Mouse (Mus musculus): ENCODE results near the gene Cdh13. TPM values are rescaled to one million over a fixed set of nuclear protein-coding genes. Genes with fewer than 3 reads are reported as not detected.

Gene Cdh13
- polyA plus RNA-seq, 1 experiment from 2014 or later: 14.4 TPM

GRCm38 (mm10) chr8:119196486-119197150, 913.1 kb downstream of the Cdh13 start:
- Histone ChIP-seq H3K9me3 (no peaks in the 10 kb centered on the region), H3K27ac (no peak overlapping the region), H3K36me3 (no peaks in the 10 kb centered on the region), H3K4me1 (no peaks in the 10 kb centered on the region), H3K4me3 (no peak overlapping the region), H3K27me3 (ENCODE audit: insufficient read depth, poor library complexity, severe bottlenecking) (no peaks in the 10 kb centered on the region)
- no peak for DNase-seq (ENCODE audit: low spot score)
- 82% methylated on average over 10 of the region's 10 CpGs for WGBS

GRCm38 (mm10) chr8:119208567-119208966, 925.0 kb downstream of the Cdh13 start:
- Histone ChIP-seq H3K4me1 (no peaks in the 10 kb centered on the region), H3K27ac (no peak overlapping the region), H3K4me3 (no peak overlapping the region), H3K36me3 (no peaks in the 10 kb centered on the region), H3K27me3 (ENCODE audit: insufficient read depth, poor library complexity, severe bottlenecking) (no peaks in the 10 kb centered on the region), H3K9me3 (no peaks in the 10 kb centered on the region)
- WGBS: 89% methylated on average over 9 of the region's 9 CpGs
- no peak for DNase-seq (ENCODE audit: low spot score)

GRCm38 (mm10) chr8:119224547-119224946, 941.0 kb downstream of the Cdh13 start:
- Histone ChIP-seq H3K4me1 (no peaks in the 10 kb centered on the region), H3K9me3 (no peaks in the 10 kb centered on the region), H3K27me3 (ENCODE audit: insufficient read depth, poor library complexity, severe bottlenecking) (no peaks in the 10 kb centered on the region), H3K36me3 (no peaks in the 10 kb centered on the region), H3K27ac (no peak overlapping the region), H3K4me3 (no peak overlapping the region)
- WGBS: 8% methylated on average over 1 of the region's 1 CpGs
- DNase-seq (ENCODE audit: low spot score): no peak

- H3K27ac ChIP-seq: no peak overlapping the region
- H3K27me3 ChIP-seq (ENCODE audit: insufficient read depth, poor library complexity, severe bottlenecking): no peaks in the 10 kb centered on the region
- H3K9me3 ChIP-seq: no peaks in the 10 kb centered on the region
- no peak for DNase-seq (ENCODE audit: low spot score)
- H3K36me3 ChIP-seq: no peaks in the 10 kb centered on the region
- H3K4me1 ChIP-seq: no peaks in the 10 kb centered on the region
- H3K4me3 ChIP-seq: no peak overlapping the region
- WGBS: 54% methylated on average over 4 of the region's 4 CpGs
These were observed 961.6 kb downstream of the Cdh13 start for GRCm38 (mm10) chr8:119245181-119245580.

- H3K9me3 ChIP-seq: no peaks in the 10 kb centered on the region
- H3K4me3 ChIP-seq: no peak overlapping the region
- no peak for DNase-seq (ENCODE audit: low spot score)
- H3K4me1 ChIP-seq: no peaks in the 10 kb centered on the region
- no peaks in the 10 kb centered on the region for H3K27me3 ChIP-seq (ENCODE audit: insufficient read depth, poor library complexity, severe bottlenecking)
- no peak overlapping the region for H3K27ac ChIP-seq
- WGBS: 63% methylated on average over 1 of the region's 1 CpGs
- no peaks in the 10 kb centered on the region for H3K36me3 ChIP-seq
These were observed 962.1 kb downstream of the Cdh13 start for GRCm38 (mm10) chr8:119245641-119246040.

GRCm38 (mm10) chr8:119254358-119254757, 970.8 kb downstream of the Cdh13 start:
- Histone ChIP-seq H3K9me3 (peaks cover 2% of the 10 kb centered on the region; the same call in 1 of the 2 replicates), H3K27ac (no peak overlapping the region), H3K4me3 (no peak overlapping the region), H3K36me3 (no peaks in the 10 kb centered on the region), H3K27me3 (ENCODE audit: insufficient read depth, poor library complexity, severe bottlenecking) (no peaks in the 10 kb centered on the region), H3K4me1 (no peaks in the 10 kb centered on the region)
- no peak for DNase-seq (ENCODE audit: low spot score)
- WGBS: 91% methylated on average over 3 of the region's 3 CpGs

GRCm38 (mm10) chr8:119258642-119259041, 975.1 kb downstream of the Cdh13 start:
- no peaks in the 10 kb centered on the region for H3K36me3 ChIP-seq
- no peak overlapping the region for H3K27ac ChIP-seq
- H3K4me1 ChIP-seq: no peaks in the 10 kb centered on the region
- WGBS: 35% methylated on average over 11 of the region's 11 CpGs
- no peaks in the 10 kb centered on the region for H3K27me3 ChIP-seq (ENCODE audit: insufficient read depth, poor library complexity, severe bottlenecking)
- H3K9me3 ChIP-seq: peaks cover 2% of the 10 kb centered on the region; the same call in 1 of the 2 replicates
- no peak for DNase-seq (ENCODE audit: low spot score)
- H3K4me3 ChIP-seq: no peak overlapping the region

GRCm38 (mm10) chr8:119263750-119264149, 980.2 kb downstream of the Cdh13 start:
- Histone ChIP-seq H3K4me1 (no peaks in the 10 kb centered on the region), H3K27me3 (ENCODE audit: insufficient read depth, poor library complexity, severe bottlenecking) (no peaks in the 10 kb centered on the region), H3K27ac (no peak overlapping the region), H3K36me3 (no peaks in the 10 kb centered on the region), H3K9me3 (no peaks in the 10 kb centered on the region), H3K4me3 (no peak overlapping the region)
- WGBS: 82% methylated on average over 7 of the region's 7 CpGs
- no peak for DNase-seq (ENCODE audit: low spot score)

GRCm38 (mm10) chr8:119266304-119266703, 982.8 kb downstream of the Cdh13 start:
- no peak overlapping the region for H3K27ac ChIP-seq
- H3K9me3 ChIP-seq: no peaks in the 10 kb centered on the region
- 85% methylated on average over 4 of the region's 4 CpGs for WGBS

GRCm38 (mm10) chr8:119269576-119269975, 986.0 kb downstream of the Cdh13 start:
- Histone ChIP-seq H3K4me3 (no peak overlapping the region), H3K27me3 (ENCODE audit: insufficient read depth, poor library complexity, severe bottlenecking) (no peaks in the 10 kb centered on the region), H3K27ac (no peak overlapping the region), H3K36me3 (no peaks in the 10 kb centered on the region), H3K9me3 (no peaks in the 10 kb centered on the region), H3K4me1 (no peaks in the 10 kb centered on the region)
- no peak for DNase-seq (ENCODE audit: low spot score)
- 72% methylated on average over 3 of the region's 3 CpGs for WGBS

More at GRCm38 (mm10) chr8:119266304-119266703, 982.8 kb downstream of the Cdh13 start:
- Histone ChIP-seq H3K27me3 (ENCODE audit: insufficient read depth, poor library complexity, severe bottlenecking) (no peaks in the 10 kb centered on the region), H3K4me3 (no peak overlapping the region), H3K4me1 (no peaks in the 10 kb centered on the region), H3K36me3 (no peaks in the 10 kb centered on the region)
- DNase-seq (ENCODE audit: low spot score): no peak

- no peaks in the 10 kb centered on the region for H3K9me3 ChIP-seq
- no peak overlapping the region for H3K4me3 ChIP-seq
- peaks cover under 1% of the 10 kb centered on the region; the same call in 1 of the 2 replicates for H3K4me1 ChIP-seq
- no peak overlapping the region for H3K27ac ChIP-seq
- 87% methylated on average over 9 of the region's 9 CpGs for WGBS
- no peaks in the 10 kb centered on the region for H3K36me3 ChIP-seq
- DNase-seq (ENCODE audit: low spot score): no peak
- H3K27me3 ChIP-seq (ENCODE audit: insufficient read depth, poor library complexity, severe bottlenecking): no peaks in the 10 kb centered on the region
These were observed 986.8 kb downstream of the Cdh13 start for GRCm38 (mm10) chr8:119270371-119270770.

- H3K4me1 ChIP-seq: peaks cover 25% of the 10 kb centered on the region
- H3K27me3 ChIP-seq (ENCODE audit: insufficient read depth, poor library complexity, severe bottlenecking): no peaks in the 10 kb centered on the region
- H3K9me3 ChIP-seq: no peaks in the 10 kb centered on the region
- DNase-seq (ENCODE audit: low spot score): no peak
- no peak overlapping the region for H3K4me3 ChIP-seq
- no peaks in the 10 kb centered on the region for H3K36me3 ChIP-seq
- WGBS: 69% methylated on average over 8 of the region's 8 CpGs
- H3K27ac ChIP-seq: no peak overlapping the region
These were observed 989.4 kb downstream of the Cdh13 start for GRCm38 (mm10) chr8:119272891-119273290.

GRCm38 (mm10) chr8:119275442-119275841, 991.9 kb downstream of the Cdh13 start:
- no peak overlapping the region for H3K27ac ChIP-seq
- no peaks in the 10 kb centered on the region for H3K36me3 ChIP-seq
- DNase-seq (ENCODE audit: low spot score): no peak
- no peak overlapping the region for H3K4me3 ChIP-seq
- no peaks in the 10 kb centered on the region for H3K27me3 ChIP-seq (ENCODE audit: insufficient read depth, poor library complexity, severe bottlenecking)
- WGBS: 96% methylated on average over 1 of the region's 1 CpGs
- peaks cover 30% of the 10 kb centered on the region for H3K4me1 ChIP-seq
- H3K9me3 ChIP-seq: no peaks in the 10 kb centered on the region

- DNase-seq (ENCODE audit: low spot score): peak; percentile 79
- 38% methylated on average over 3 of the region's 3 CpGs for WGBS
- H3K4me3 ChIP-seq: peak overlapping the region; percentile 31
- no peaks in the 10 kb centered on the region for H3K9me3 ChIP-seq
- no peaks in the 10 kb centered on the region for H3K36me3 ChIP-seq
- H3K4me1 ChIP-seq: peaks cover 30% of the 10 kb centered on the region
- peak overlapping the region; percentile 85 for H3K27ac ChIP-seq
- no peaks in the 10 kb centered on the region for H3K27me3 ChIP-seq (ENCODE audit: insufficient read depth, poor library complexity, severe bottlenecking)
These were observed 993.5 kb downstream of the Cdh13 start for GRCm38 (mm10) chr8:119277047-119277451.
